Mouse (Mus musculus): ENCODE measurements around the gene Arap1. TPM values are rescaled to one million over a fixed set of nuclear protein-coding genes. Genes with fewer than 3 reads are reported as not detected.
A peak's percentile ranks its signal among the peaks of the same experiment; 100 is the strongest.

Arap1 gene
- polyA plus RNA-seq, 1 experiment, result 363 TPM

GRCm38 (mm10) chr7:101385331-101385733, 37.5 kb downstream of the Arap1 start:
- peak overlapping the region; percentile 87 for H3K27ac ChIP-seq (ENCODE audit: insufficient read depth, low read depth, low read length)

GRCm38 (mm10) chr7:101385866-101386452, 38.1 kb downstream of the Arap1 start:
- TF ChIP-seq POLR2A (IDR thresholded peaks at IDR 0.05; ENCODE audit: borderline replicate concordance, low read depth, low read length), result no peak
- TF ChIP-seq CTCF (IDR thresholded peaks at IDR 0.05; ENCODE audit: low read depth, low read length), result no peak
- Histone ChIP-seq H3K4me1 (ENCODE audit: control insufficient read depth, insufficient read depth, low read length) (peaks cover 50% of the 10 kb centered on the region), H3K27ac (ENCODE audit: insufficient read depth, low read depth, low read length) (peak overlapping the region; percentile 87), H3K4me3 (ENCODE audit: insufficient read depth, low read length) (no peak overlapping the region)

More at GRCm38 (mm10) chr7:101385331-101385733, 37.5 kb downstream of the Arap1 start:
- TF ChIP-seq CTCF (IDR thresholded peaks at IDR 0.05; ENCODE audit: low read depth, low read length) (no peak), POLR2A (IDR thresholded peaks at IDR 0.05; ENCODE audit: borderline replicate concordance, low read depth, low read length) (no peak)
- Histone ChIP-seq H3K4me3 (ENCODE audit: insufficient read depth, low read length) (peak overlapping the region; percentile 3; the same call in 1 of the 2 replicates), H3K4me1 (ENCODE audit: control insufficient read depth, insufficient read depth, low read length) (peaks cover 53% of the 10 kb centered on the region)

DNA sequence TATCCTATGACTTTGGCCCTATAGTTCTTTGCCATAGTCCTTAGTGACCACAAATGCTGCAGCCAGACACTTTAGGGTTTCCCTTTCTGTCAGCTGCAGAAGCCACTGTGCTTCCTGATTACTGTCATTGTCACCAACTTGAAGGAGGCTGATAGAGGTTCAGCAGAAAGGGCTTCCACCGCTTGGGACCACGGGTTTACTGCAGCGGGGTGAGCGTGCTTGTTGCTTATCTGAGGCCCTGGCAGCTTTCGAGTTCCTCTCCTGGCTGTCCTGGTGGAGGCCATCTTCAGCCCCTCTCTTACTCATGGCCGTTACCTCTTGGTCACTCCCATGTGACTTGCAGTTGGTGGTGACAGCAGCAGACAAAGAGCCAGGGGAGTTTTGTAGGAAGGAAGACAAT, 41.4 kb downstream of the Arap1 start:
- peak overlapping the region; percentile 16 for H3K27ac ChIP-seq (ENCODE audit: insufficient read depth, low read depth, low read length)
- no peak overlapping the region for H3K4me3 ChIP-seq (ENCODE audit: insufficient read depth, low read length)
- TF ChIP-seq POLR2A (IDR thresholded peaks at IDR 0.05; ENCODE audit: borderline replicate concordance, low read depth, low read length) (no peak), CTCF (IDR thresholded peaks at IDR 0.05; ENCODE audit: low read depth, low read length) (no peak)
- H3K4me1 ChIP-seq (ENCODE audit: control insufficient read depth, insufficient read depth, low read length), result peaks cover 28% of the 10 kb centered on the region

DNA sequence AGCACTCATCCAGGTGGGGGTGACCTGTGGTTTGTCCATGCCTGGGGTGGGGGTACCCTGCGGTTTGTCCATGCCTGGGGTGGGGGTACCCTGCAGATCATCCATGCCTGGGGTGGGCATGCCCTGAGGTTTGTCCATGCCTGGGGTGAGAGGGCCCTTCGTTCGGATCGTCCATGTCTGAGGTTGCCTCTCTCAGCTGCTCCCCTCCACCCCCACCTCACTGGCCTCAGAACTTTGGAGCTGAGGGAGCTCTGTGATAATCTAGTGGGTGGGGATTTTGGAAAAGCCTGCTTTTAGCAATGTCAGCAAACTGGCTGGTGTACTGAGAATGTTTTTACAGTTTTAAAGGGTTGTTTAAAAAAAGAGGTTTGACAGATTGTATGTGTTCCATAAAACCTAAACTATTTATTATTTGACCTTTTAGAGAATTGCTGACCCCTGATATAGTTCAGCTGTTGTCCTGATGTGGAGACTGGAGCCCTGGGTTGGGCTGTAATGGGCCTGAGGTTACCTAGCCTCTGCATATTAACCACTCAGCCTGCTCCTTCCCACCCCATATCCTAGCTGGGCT, 44.1 kb downstream of the Arap1 start:
- TF ChIP-seq CTCF (IDR thresholded peaks at IDR 0.05; ENCODE audit: low read depth, low read length) (no peak), POLR2A (IDR thresholded peaks at IDR 0.05; ENCODE audit: borderline replicate concordance, low read depth, low read length) (no peak)
- Histone ChIP-seq H3K4me3 (ENCODE audit: insufficient read depth, low read length) (no peak overlapping the region), H3K27ac (ENCODE audit: insufficient read depth, low read depth, low read length) (no peak overlapping the region), H3K4me1 (ENCODE audit: control insufficient read depth, insufficient read depth, low read length) (peaks cover 13% of the 10 kb centered on the region; the same call in 1 of the 2 replicates)

- H3K4me1 ChIP-seq (ENCODE audit: control insufficient read depth, insufficient read depth, low read length), result peaks cover 14% of the 10 kb centered on the region; the same call in 1 of the 2 replicates
- no peak overlapping the region for H3K27ac ChIP-seq (ENCODE audit: insufficient read depth, low read depth, low read length)
- TF ChIP-seq POLR2A (IDR thresholded peaks at IDR 0.05; ENCODE audit: borderline replicate concordance, low read depth, low read length) (no peak), CTCF (IDR thresholded peaks at IDR 0.05; ENCODE audit: low read depth, low read length) (no peak)
- H3K4me3 ChIP-seq (ENCODE audit: insufficient read depth, low read length), result no peak overlapping the region
Observed at GRCm38 (mm10) chr7:101393015-101393414, 45.1 kb downstream of the Arap1 start.

DNA sequence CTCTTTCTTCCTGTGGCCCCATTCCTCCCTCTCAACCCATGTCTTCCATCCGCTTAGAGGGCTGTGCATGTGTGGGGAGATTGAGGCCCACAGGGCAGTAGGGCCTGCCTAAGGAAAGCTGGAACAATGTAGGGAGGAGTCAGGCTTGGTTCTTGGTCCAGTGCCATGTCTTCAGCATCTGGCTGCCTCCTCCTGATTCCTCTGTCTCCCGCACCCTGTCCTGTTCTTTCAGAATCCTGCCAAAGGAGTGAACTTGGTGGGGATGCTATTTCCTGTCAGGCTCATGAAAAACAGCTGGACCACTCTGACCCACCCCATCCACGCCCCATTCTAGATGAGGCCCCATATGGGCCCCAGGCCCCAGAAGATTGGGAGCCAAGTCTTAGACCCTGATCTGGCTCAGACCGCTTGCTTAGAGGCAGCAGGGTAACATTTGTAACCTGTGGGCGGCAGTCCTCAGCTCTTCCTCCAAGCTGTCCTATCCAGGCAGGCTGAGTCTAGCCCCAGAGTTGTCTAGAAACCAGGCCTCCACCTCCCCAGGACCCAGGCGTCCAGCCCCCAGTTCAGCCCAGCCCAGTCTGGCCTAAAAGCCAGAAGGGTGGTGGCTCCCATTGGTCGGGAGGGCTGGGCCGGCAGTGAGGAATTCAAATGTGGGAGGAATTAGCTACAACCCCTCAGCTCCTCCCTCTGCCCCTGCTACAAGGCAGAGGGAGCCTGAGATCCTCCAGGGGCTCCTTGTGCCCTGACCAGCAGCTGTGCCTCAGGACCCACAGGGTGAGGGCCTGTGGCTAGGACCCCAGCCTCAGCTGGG, 46.0 kb downstream of the Arap1 start:
- Histone ChIP-seq H3K4me3 (ENCODE audit: insufficient read depth, low read length) (no peak overlapping the region), H3K27ac (ENCODE audit: insufficient read depth, low read depth, low read length) (no peak overlapping the region), H3K4me1 (ENCODE audit: control insufficient read depth, insufficient read depth, low read length) (peaks cover 10% of the 10 kb centered on the region; the same call in 1 of the 2 replicates)
- TF ChIP-seq POLR2A (IDR thresholded peaks at IDR 0.05; ENCODE audit: borderline replicate concordance, low read depth, low read length) (no peak), CTCF (IDR thresholded peaks at IDR 0.05; ENCODE audit: low read depth, low read length) (no peak)

- TF ChIP-seq CTCF (IDR thresholded peaks at IDR 0.05; ENCODE audit: low read depth, low read length) (no peak), POLR2A (IDR thresholded peaks at IDR 0.05; ENCODE audit: borderline replicate concordance, low read depth, low read length) (no peak)
- no peak overlapping the region for H3K27ac ChIP-seq (ENCODE audit: insufficient read depth, low read depth, low read length)
- H3K4me1 ChIP-seq (ENCODE audit: control insufficient read depth, insufficient read depth, low read length), result peaks cover 8% of the 10 kb centered on the region; the same call in 1 of the 2 replicates
- H3K4me3 ChIP-seq (ENCODE audit: insufficient read depth, low read length), result no peak overlapping the region
Observed at GRCm38 (mm10) chr7:101394569-101394968, 46.7 kb downstream of the Arap1 start.

DNA sequence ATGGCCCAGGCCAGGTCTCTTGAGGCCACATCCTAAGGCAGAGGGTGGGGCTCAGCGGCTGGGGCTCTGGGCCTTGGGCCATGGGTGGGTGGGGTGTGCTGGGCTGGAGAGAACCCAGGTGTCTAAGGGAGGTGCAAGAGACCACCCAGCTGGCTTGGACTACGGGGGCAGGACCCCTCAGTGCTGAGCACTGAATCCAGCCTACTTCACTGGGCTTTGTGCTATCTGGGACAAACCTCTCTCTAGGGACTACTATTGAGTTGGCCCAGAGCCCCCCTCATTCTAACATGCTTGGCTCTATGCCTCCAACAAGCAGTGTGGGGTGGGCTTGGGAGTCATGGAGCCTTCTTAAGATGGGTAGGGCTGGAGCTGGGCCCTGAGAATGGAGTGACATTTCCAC, 47.6 kb downstream of the Arap1 start:
- no peak overlapping the region for H3K27ac ChIP-seq (ENCODE audit: insufficient read depth, low read depth, low read length)
- H3K4me3 ChIP-seq (ENCODE audit: insufficient read depth, low read length), result no peak overlapping the region
- TF ChIP-seq CTCF (IDR thresholded peaks at IDR 0.05; ENCODE audit: low read depth, low read length) (no peak), POLR2A (IDR thresholded peaks at IDR 0.05; ENCODE audit: borderline replicate concordance, low read depth, low read length) (no peak)
- peaks cover 5% of the 10 kb centered on the region; the same call in 1 of the 2 replicates for H3K4me1 ChIP-seq (ENCODE audit: control insufficient read depth, insufficient read depth, low read length)

DNA sequence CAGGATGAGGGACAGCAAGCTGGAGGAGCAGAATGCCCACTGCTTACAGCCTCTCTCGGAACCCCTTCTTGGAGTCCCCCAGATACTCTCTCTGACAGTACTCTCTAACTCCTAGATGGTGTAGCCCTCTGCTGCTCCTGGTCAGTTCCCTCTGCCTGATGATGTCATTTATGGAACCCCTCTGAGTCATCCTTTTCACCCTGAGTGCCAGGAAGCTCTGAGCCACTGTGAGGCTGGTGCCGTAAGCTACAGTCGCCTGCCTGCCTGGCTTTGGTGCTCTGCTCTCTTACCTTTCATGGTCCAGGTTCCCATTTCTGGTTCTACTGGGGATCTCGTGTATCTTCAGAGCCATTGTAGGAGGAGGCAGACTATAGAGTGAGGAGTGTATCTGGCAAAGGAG, 49.3 kb downstream of the Arap1 start:
- Histone ChIP-seq H3K4me3 (ENCODE audit: insufficient read depth, low read length) (no peak overlapping the region), H3K27ac (ENCODE audit: insufficient read depth, low read depth, low read length) (no peak overlapping the region), H3K4me1 (ENCODE audit: control insufficient read depth, insufficient read depth, low read length) (peaks cover 5% of the 10 kb centered on the region; the same call in 1 of the 2 replicates)
- TF ChIP-seq POLR2A (IDR thresholded peaks at IDR 0.05; ENCODE audit: borderline replicate concordance, low read depth, low read length) (no peak), CTCF (IDR thresholded peaks at IDR 0.05; ENCODE audit: low read depth, low read length) (no peak)

All from bone marrow macrophage, adult 2 months (primary cell).